Mouse (Mus musculus) left cerebral cortex, postnatal 4 days (tissue): ENCODE data around the gene Gm9736. TPM values are rescaled to one million over a fixed set of nuclear protein-coding genes. Genes with fewer than 3 reads are reported as not detected.
"Not testable (repeated sequence)": the region's sequence is repeated elsewhere in the genome, so short reads cannot be mapped to it uniquely, and the experiment has no call there.

Experiments used
- DNase-seq: peaks from one replicate; pipeline ENCODE4 v3.0.0-alpha.2; 2022
- intact Hi-C: fragments of 180-260 bp; cut with DNase I; formaldehyde crosslinking; loops from one replicate; pipeline ENCODE4 v1.15.1; 2025
- total RNA-seq, 2 experiments: library from RNA; stranded (reverse); gene quantifications; 2 replicates each; pipeline ENCODE4 v1.2.3; 2021

The Gm9736 gene
- total RNA-seq, 2 experiments from 2014 or later = not detected

DNA sequence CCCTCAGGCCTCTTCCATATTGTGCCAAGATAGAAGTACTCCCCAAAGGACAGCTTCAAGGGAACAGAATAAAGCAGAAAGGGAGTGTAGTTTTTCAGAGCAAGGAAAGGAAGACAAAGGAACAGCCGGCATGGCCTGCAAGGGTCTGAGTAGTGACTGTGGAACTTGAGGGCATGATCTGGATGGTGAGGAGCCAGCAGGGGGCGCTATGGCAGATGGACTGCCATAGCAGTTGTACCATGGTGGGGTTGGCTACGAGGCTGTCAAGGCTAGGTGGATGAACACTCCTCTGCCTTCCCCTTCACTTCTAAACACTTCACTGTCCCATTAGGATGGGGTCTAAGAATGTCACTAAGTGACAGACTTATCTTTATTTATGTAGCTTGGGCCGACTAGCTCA lies 21.9 kb downstream of the Gm9736 start:
- DNase-seq = no peak
- intact Hi-C loops = no loop called here

DNA sequence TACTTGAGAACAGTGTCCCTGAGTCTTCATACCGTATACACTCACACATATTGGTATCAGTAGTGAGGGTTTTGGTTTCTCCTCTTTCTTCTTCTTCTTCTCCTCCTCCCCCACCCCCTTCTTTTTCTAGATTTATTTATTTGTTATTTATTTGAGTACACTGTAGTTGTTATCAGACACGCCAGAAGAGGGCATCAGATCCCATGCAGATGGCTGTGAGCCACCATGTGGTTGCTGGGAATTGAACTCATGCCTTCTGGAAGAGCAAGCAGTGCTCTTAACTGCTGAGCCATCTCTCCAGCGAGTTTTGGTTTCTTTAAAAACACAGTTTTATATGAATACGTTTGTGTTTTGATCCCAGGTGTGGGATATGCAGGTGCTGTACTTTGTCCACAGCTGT lies 22.9 kb downstream of the Gm9736 start:
- intact Hi-C loops = no loop called here
- no peak for DNase-seq

- intact Hi-C loops = no loop called here
- no peak for DNase-seq
Observed at GRCm38 (mm10) chr10:77726186-77726585, 25.0 kb downstream of the Gm9736 start, which contains the start of gene Gm10100. Gene Gm10100, plus strand, starts transcription at chr10:77726486.

DNA sequence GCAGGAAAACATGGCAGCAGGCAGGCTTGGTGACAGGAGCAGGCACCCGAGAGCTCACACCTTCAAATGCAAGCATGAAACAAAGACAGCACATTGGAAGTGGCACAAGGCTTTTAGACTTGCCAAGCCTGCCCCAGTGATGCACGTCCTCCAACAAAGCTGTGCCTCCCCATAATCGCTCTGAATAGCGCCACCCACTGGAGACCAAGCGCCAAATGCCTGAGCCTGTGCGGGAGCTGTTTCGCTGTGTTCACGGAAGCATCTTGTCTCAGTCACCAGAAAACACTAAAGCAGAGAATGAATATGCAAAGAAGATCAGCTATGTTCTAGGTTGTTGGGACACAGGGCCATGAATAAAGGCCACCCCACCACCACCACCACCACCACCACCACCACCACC lies 26.3 kb downstream of the Gm9736 start:
- intact Hi-C loops = no loop called here
- no peak for DNase-seq

DNA sequence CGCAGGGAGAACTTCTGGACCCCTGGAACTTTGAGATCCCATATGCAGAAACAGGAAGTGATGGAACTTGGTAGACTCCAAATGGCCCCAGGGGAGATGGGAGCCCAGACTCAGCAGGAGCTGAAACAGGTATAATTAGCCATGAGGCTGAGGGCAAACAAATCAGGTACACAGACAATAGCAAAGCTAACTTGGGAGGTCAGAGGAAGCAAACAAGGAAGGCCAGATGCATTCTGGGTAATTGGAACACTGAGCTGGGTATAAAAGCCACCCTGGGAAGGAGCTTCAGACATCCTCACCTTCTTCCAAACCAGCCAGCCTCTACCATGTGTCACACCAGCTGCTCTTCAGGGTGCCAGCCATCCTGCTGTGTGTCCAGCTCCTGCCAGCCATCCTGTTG lies 30.9 kb downstream of the Gm9736 start, which contains the start of gene Krtap12-1:
Gene Krtap12-1 (plus strand): TSS at position 301 of the 400 bp plus-strand sequence.
- DNase-seq, intact Hi-C loops: not testable (repeated sequence)

- no peak for DNase-seq
- intact Hi-C loops = no loop called here
Observed at GRCm38 (mm10) chr10:77715507-77715906, 35.6 kb downstream of the Gm9736 start, which contains the start of gene Gm10142. Gene Gm10142, plus strand, starts transcription at chr10:77715807.

DNA sequence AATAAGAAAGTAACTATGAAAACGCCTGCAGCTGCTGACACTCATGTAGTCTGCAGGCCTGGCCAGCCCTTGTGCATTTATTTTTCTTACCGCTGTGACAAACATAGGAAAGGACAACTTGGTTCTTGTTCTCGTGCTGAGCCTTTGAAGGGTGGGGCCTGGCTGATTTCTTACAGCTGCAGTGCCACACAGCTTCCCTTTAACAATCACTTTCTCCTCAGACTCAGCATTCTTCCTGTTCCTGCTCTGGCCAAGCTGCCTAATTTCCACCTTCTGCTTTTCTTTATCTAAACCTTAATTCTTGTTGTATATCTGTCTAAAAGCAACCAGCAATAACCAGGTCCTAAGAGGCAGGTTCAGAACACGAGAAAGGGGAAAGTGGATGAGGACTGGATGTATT lies 37.4 kb downstream of the Gm9736 start:
- intact Hi-C loops = no loop called here
- DNase-seq = no peak

- intact Hi-C loops, DNase-seq: not testable (repeated sequence)
Observed at GRCm38 (mm10) chr10:77711157-77711556, 40.0 kb downstream of the Gm9736 start, which contains the start of gene Gm10024. Gene Gm10024, plus strand, starts transcription at chr10:77711457.

DNA sequence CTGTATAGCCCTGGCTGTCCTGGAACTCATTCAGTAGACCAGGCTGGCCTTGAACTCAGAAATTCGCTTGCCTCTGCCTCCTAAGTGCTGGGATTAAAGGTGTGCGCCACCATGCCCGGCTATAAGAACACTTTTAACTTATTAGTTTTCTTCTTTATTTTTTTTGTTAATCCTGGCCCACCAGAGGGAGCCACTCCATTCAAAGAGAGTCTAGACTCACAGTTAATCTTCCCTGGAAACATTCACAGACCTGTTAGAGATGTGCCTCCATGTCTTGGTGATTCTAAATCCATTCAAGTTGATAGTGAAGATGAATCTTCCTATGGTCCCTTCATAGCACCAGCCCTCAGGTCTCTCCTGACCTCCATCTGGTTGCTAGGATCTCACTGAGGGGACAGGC lies 41.3 kb downstream of the Gm9736 start:
- DNase-seq = no peak
- intact Hi-C loops = no loop called here

- no peak for DNase-seq
- intact Hi-C loops = no loop called here
Observed at GRCm38 (mm10) chr10:77706326-77706725, 44.8 kb downstream of the Gm9736 start, which contains the start of gene Gm10272. Gene Gm10272, plus strand, starts transcription at chr10:77706626.

Other genes starting within 250 kb of the Gm9736 start
- 10 to 100 TPM; 29.0 to 30.1 TPM for gene Fam207a, start 235.6 kb downstream of the Gm9736 start, total RNA-seq
- gene Itgb2, start 221.1 kb downstream of the Gm9736 start, total RNA-seq = 1 to 10 TPM; 1.7 to 2.2 TPM
- 10 to 100 TPM; 54.7 to 62.7 TPM for gene Pttg1ip, start 169.6 kb downstream of the Gm9736 start, total RNA-seq
- gene Sumo3, start 145.3 kb downstream of the Gm9736 start, total RNA-seq = 100 to 1,000 TPM; 175 to 189 TPM
- 10 to 100 TPM in 1 of 2 experiments, not detected in 1; 21.0 TPM for gene Gm49325, start 145.2 kb downstream of the Gm9736 start, total RNA-seq
- gene Ube2g2, start 129.1 kb downstream of the Gm9736 start, total RNA-seq = 10 to 100 TPM; 45.1 to 47.6 TPM
- gene Tspear, start 64.8 kb downstream of the Gm9736 start, total RNA-seq = not detected
- gene Gm19402, start 60.6 kb downstream of the Gm9736 start, total RNA-seq = not detected
- not detected for gene Gm9508, start 54.1 kb downstream of the Gm9736 start, total RNA-seq
- not detected for gene Gm10272, start 44.7 kb downstream of the Gm9736 start, total RNA-seq
- not detected for gene Gm10024, start 39.9 kb downstream of the Gm9736 start, total RNA-seq
- not detected for gene Gm10142, start 35.5 kb downstream of the Gm9736 start, total RNA-seq
- not detected for gene Krtap12-1, start 30.8 kb downstream of the Gm9736 start, total RNA-seq
- not detected for gene Gm10100, start 24.9 kb downstream of the Gm9736 start, total RNA-seq
- not detected for gene Gm18596, start 8.7 kb downstream of the Gm9736 start, total RNA-seq
- gene Gm3233, start 8.3 kb upstream of the Gm9736 start, total RNA-seq = not detected
- not detected for gene Gm3238, start 20.0 kb upstream of the Gm9736 start, total RNA-seq
- not detected for gene Gm7138, start 25.6 kb upstream of the Gm9736 start, total RNA-seq
- not detected for gene Gm3250, start 31.2 kb upstream of the Gm9736 start, total RNA-seq
- gene Gm7137, start 36.8 kb upstream of the Gm9736 start, total RNA-seq = not detected
- gene Gm9639, start 43.7 kb upstream of the Gm9736 start, total RNA-seq = not detected
- not detected for gene Gm19668, start 47.8 kb upstream of the Gm9736 start, total RNA-seq
- gene Gm9507, start 60.5 kb upstream of the Gm9736 start, total RNA-seq = not detected
- not detected for gene Gm2696, start 63.3 kb upstream of the Gm9736 start, total RNA-seq
- not detected for gene Krtap10-4, start 75.7 kb upstream of the Gm9736 start, total RNA-seq
- not detected for gene Krtap10-10, start 84.6 kb upstream of the Gm9736 start, total RNA-seq
- not detected for gene Gm36176, start 95.4 kb upstream of the Gm9736 start, total RNA-seq
- not detected for gene Gm10318, start 101.5 kb upstream of the Gm9736 start, total RNA-seq
- not detected for gene Gm3285, start 110.6 kb upstream of the Gm9736 start, total RNA-seq
- gene Lrrc3, start 151.2 kb upstream of the Gm9736 start, total RNA-seq = 10 to 100 TPM; 38.5 to 39.1 TPM
- 10 to 100 TPM; 14.1 to 22.9 TPM for gene Trpm2, start 219.2 kb upstream of the Gm9736 start, total RNA-seq
- 10 to 100 TPM; 28.9 to 35.3 TPM for gene 1810043G02Rik, start 227.2 kb upstream of the Gm9736 start, total RNA-seq